Mouse (Mus musculus) myocyte (in vitro differentiated cells): Measurements from ENCODE around the gene Elovl6. TPM values are rescaled to one million over a fixed set of nuclear protein-coding genes. Genes with fewer than 3 reads are reported as not detected.

ENCODE experiments used
- H3K27me3 ChIP-seq: one replicate; pipeline ENCODE4 v1.6.1; 2011; ENCODE audit not compliant: control insufficient read depth, insufficient read depth, insufficient read length
- H3K36me3 ChIP-seq: one replicate; pipeline ENCODE4 v1.6.1; 2011; ENCODE audit not compliant: control insufficient read depth, insufficient read depth
- H3K4me2 ChIP-seq: one replicate; pipeline ENCODE4 v1.6.1; 2011; ENCODE audit warnings: low read depth, control low read depth
- H3K4me3 ChIP-seq: one replicate; pipeline ENCODE4 v1.5.1; 2011; ENCODE audit warnings: mild to moderate bottlenecking, control low read depth, moderate library complexity
- H3K79me2 ChIP-seq: one replicate; pipeline ENCODE4 v1.6.1; 2011; ENCODE audit not compliant: control insufficient read depth, insufficient read depth
- H3ac ChIP-seq: one replicate; pipeline ENCODE4 v1.6.1; 2011; ENCODE audit not compliant: control insufficient read depth, insufficient read length
- CEBPB ChIP-seq: IDR thresholded peaks from 2 replicates; pipeline ENCODE4 v1.6.1; 2011; ENCODE audit warnings: mild to moderate bottlenecking, moderate library complexity; ENCODE audit not compliant: poor library complexity, insufficient read depth, severe bottlenecking
- E2F4 ChIP-seq: IDR thresholded peaks from one replicate; pipeline ENCODE4 v1.6.1; 2011; ENCODE audit warnings: mild to moderate bottlenecking, control low read depth, moderate library complexity; ENCODE audit not compliant: insufficient read depth
- MAX ChIP-seq: IDR thresholded peaks from one replicate; pipeline ENCODE4 v1.6.1; 2011; ENCODE audit warnings: low read depth, mild to moderate bottlenecking, control low read depth
- MYOD1 ChIP-seq, 3 experiments: IDR thresholded peaks; one replicate each; pipeline ENCODE4 v1.6.1; 2011; ENCODE audit warnings: control low read depth in 2 of 3, low read depth in 2 of 3, mild to moderate bottlenecking in 2 of 3, moderate library complexity in 1 of 3; ENCODE audit not compliant: insufficient read length in 2 of 3, control insufficient read depth in 1 of 3
- MYOG ChIP-seq, 3 experiments: IDR thresholded peaks; one replicate each; pipeline ENCODE4 v1.6.1; 2011; ENCODE audit warnings: control low read depth in 2 of 3, low read depth in 2 of 3, mild to moderate bottlenecking in 2 of 3; ENCODE audit not compliant: insufficient read length in 2 of 3, control insufficient read depth in 1 of 3, insufficient read depth in 1 of 3
- POLR2A ChIP-seq: IDR thresholded peaks from one replicate; pipeline ENCODE4 v1.6.1; 2011; ENCODE audit warnings: low read depth, mild to moderate bottlenecking, control low read depth, moderate library complexity; ENCODE audit not compliant: insufficient read length
- POLR2AphosphoS2 ChIP-seq: IDR thresholded peaks from one replicate; pipeline ENCODE4 v1.6.1; 2011; ENCODE audit warnings: low read depth, control low read depth; ENCODE audit not compliant: insufficient read length
- REST ChIP-seq: IDR thresholded peaks from one replicate; pipeline ENCODE4 v1.6.1; 2011; ENCODE audit warnings: mild to moderate bottlenecking, control low read depth, moderate library complexity; ENCODE audit not compliant: insufficient read depth, insufficient read length
- SRF ChIP-seq: IDR thresholded peaks from one replicate; pipeline ENCODE4 v1.6.1; 2011; ENCODE audit warnings: low read depth; ENCODE audit not compliant: control insufficient read depth, insufficient read length
- TCF12 ChIP-seq: IDR thresholded peaks from one replicate; pipeline ENCODE4 v1.6.1; 2011; ENCODE audit warnings: mild to moderate bottlenecking, control low read depth; ENCODE audit not compliant: poor library complexity, insufficient read depth, severe bottlenecking
- TCF3 ChIP-seq: IDR thresholded peaks from one replicate; pipeline ENCODE4 v1.6.1; 2011; ENCODE audit warnings: low read depth, control low read depth; ENCODE audit not compliant: insufficient read length
- USF1 ChIP-seq: IDR thresholded peaks from one replicate; pipeline ENCODE4 v1.6.1; 2011; ENCODE audit warnings: low read depth, mild to moderate bottlenecking, control low read depth, moderate library complexity
- polyA plus RNA-seq: library from polyadenylated mRNA; unstranded; fragments of >200 nt; fragmentation: generic; extraction: Trizol; gene quantifications from one replicate; pipeline ENCODE4 v1.2.1, GENCODE M21; 2012; ENCODE audit warnings: missing spikeins

Gene Elovl6
- polyA plus RNA-seq, 1 experiment, result 6.8 TPM

DNA sequence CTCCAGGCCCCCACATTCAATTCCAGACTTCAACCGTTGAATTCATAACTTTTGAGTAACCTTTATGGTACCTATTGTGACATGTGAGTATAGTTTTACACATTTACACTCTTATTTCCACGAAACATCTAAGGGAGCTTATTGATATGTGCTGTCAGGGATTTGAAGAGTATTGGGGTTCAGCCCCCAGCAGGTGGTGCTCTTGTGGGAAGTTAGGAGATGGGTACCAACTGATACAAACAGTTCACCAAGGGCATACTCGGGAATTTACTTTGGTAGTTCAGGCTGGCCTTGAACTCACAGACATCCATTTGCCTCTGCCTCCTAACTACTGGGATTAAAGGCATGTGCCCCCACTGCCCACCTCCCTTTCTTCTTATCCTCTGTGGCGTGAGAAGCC is 11.7 kb upstream of the Elovl6 start:
- Histone ChIP-seq H3K79me2 (no peaks in the 10 kb centered on the region), H3K36me3 (no peaks in the 10 kb centered on the region), H3ac (no peak overlapping the region), H3K4me2 (no peak overlapping the region), H3K4me3 (no peak overlapping the region), H3K27me3 (no peaks in the 10 kb centered on the region)
- TF ChIP-seq POLR2AphosphoS2 (no peak), MYOD1 (IDR thresholded peaks at IDR 0.05; ENCODE audit: control insufficient read depth in 1 of 3, insufficient read length in 2 of 3, low read depth in 2 of 3) (no peak), MAX (no peak), POLR2A (no peak), TCF3 (no peak), TCF12 (no peak)

DNA sequence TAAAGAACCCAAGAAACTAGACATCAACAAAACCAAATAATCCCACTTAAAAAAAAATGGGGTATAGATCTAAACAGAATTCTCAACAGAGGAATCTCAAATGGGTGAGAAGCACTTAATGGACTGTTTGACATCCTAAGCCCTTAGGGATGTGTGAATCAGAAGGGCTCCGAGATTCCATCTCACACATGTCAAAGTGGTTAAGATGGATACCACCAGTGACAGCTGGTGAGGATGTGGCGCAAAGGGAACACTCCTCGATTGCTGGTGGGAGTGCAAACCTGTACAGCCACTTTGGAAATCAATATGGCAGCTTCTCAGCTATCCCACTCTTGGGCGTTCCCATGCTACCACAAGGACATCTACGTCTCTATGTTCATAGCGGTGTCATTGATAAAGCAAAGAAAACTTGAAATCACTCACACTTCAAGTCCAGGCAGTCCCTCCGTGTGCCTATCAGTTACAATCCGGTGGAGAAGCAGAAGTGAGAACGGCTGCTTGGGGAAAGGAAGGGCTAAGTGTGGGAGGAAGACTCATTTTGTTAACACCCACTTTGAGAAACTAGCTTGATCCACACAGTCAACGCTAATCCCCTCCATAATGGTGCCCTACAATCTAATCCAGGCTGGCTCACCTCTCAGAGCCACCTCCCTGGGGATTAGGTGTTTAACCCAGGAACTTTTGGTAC is 8.6 kb upstream of the Elovl6 start:
- Histone ChIP-seq H3K27me3 (no peaks in the 10 kb centered on the region), H3K79me2 (no peaks in the 10 kb centered on the region), H3K36me3 (no peaks in the 10 kb centered on the region), H3K4me2 (no peak overlapping the region), H3ac (no peak overlapping the region), H3K4me3 (no peak overlapping the region)
- TF ChIP-seq MAX (no peak), MYOD1 (IDR thresholded peaks at IDR 0.05; ENCODE audit: control insufficient read depth in 1 of 3, insufficient read length in 2 of 3, low read depth in 2 of 3) (peak in 1 of 3 experiments; percentile 12), POLR2AphosphoS2 (no peak), MYOG (IDR thresholded peaks at IDR 0.05; ENCODE audit: control insufficient read depth in 1 of 3, insufficient read depth in 1 of 3, insufficient read length in 2 of 3, low read depth in 2 of 3) (peak in 1 of 3 experiments; percentile 28), REST (no peak), E2F4 (no peak), TCF3 (no peak), TCF12 (no peak), CEBPB (no peak)

DNA sequence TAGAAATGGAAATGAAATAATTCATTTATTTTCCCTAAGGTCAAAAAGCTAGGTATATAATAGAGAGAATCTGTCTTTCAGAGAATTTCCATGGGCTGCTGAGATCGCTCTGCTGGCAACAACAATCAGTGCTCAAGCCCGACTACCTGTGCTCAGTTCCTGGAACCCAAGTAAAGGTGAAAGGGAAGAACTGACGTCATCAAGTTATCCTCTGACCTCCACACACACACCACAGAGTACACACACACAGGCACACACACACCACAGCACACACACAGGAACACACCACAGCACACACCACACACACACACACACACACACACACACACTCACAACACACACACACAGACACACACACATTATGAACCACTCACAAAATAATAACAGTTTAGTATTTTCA is 5.1 kb upstream of the Elovl6 start:
- TF ChIP-seq USF1 (no peak), POLR2AphosphoS2 (no peak), MAX (no peak), CEBPB (no peak), MYOD1 (IDR thresholded peaks at IDR 0.05; ENCODE audit: control insufficient read depth in 1 of 3, insufficient read length in 2 of 3, low read depth in 2 of 3) (no peak)
- no peak overlapping the region for H3ac ChIP-seq
- H3K27me3 ChIP-seq, result no peaks in the 10 kb centered on the region
- H3K36me3 ChIP-seq, result no peaks in the 10 kb centered on the region
- no peak overlapping the region for H3K4me2 ChIP-seq
- no peak overlapping the region for H3K4me3 ChIP-seq
- no peaks in the 10 kb centered on the region for H3K79me2 ChIP-seq

DNA sequence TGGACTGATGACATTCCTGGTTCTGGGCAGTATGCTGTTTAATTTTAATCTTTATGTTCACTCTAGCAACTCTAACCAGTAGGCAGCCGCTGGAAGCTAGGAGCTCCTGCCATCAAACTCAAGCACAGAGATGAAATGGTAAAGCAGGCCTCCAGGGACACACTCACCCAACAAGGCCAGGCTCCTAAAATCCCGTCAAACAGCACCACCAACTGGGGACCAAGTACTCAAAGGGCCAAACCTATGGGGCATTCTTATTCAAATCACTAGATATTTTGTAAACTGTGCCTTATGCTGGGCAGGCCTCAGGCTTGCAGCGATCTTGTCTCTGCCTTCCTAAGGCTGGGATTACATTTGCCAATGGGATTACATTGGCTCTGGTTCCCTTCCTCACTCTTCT is 2.8 kb upstream of the Elovl6 start:
- Histone ChIP-seq H3K79me2 (peaks cover 6% of the 10 kb centered on the region), H3K36me3 (no peaks in the 10 kb centered on the region), H3K27me3 (no peaks in the 10 kb centered on the region), H3ac (no peak overlapping the region), H3K4me2 (no peak overlapping the region), H3K4me3 (no peak overlapping the region)
- TF ChIP-seq MYOG (IDR thresholded peaks at IDR 0.05; ENCODE audit: control insufficient read depth in 1 of 3, insufficient read depth in 1 of 3, insufficient read length in 2 of 3, low read depth in 2 of 3) (no peak), MAX (no peak), SRF (no peak), POLR2A (no peak), MYOD1 (IDR thresholded peaks at IDR 0.05; ENCODE audit: control insufficient read depth in 1 of 3, insufficient read length in 2 of 3, low read depth in 2 of 3) (no peak), TCF3 (no peak), REST (no peak), CEBPB (no peak)

DNA sequence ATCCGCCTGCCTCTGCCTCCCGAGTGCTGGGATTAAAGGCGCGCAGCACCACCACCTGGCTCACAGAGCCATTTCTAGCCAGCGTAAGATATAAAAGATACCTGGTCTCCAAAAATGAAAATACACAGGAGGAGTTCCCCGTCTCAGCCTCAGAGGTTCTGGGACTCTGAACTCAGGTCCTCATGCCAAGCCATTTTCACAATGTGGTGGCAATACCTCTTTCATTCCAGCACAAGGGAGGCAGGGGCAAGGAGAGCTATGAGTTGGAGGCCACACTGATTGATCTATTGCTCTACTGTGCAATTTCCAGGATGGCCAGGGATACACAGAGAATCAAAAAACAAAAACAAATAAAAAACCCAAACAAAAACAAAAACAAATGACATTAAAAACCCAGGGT is 1.7 kb upstream of the Elovl6 start:
- no peak overlapping the region for H3K4me3 ChIP-seq
- no peaks in the 10 kb centered on the region for H3K27me3 ChIP-seq
- H3ac ChIP-seq, result no peak overlapping the region
- TF ChIP-seq MYOG (IDR thresholded peaks at IDR 0.05; ENCODE audit: control insufficient read depth in 1 of 3, insufficient read depth in 1 of 3, insufficient read length in 2 of 3, low read depth in 2 of 3), result no peak
- TF ChIP-seq CEBPB, result no peak
- TF ChIP-seq REST, result no peak
- no peak for TF ChIP-seq MYOD1 (IDR thresholded peaks at IDR 0.05; ENCODE audit: control insufficient read depth in 1 of 3, insufficient read length in 2 of 3, low read depth in 2 of 3)
- no peak for TF ChIP-seq POLR2AphosphoS2
- TF ChIP-seq MAX, result no peak
- no peak for TF ChIP-seq USF1
- TF ChIP-seq SRF, result no peak
- TF ChIP-seq TCF12, result no peak
- TF ChIP-seq E2F4, result no peak
- TF ChIP-seq POLR2A, result no peak
- TF ChIP-seq TCF3, result no peak
- peaks cover 17% of the 10 kb centered on the region for H3K79me2 ChIP-seq
- H3K36me3 ChIP-seq, result no peaks in the 10 kb centered on the region
- no peak overlapping the region for H3K4me2 ChIP-seq
